Mouse (Mus musculus) embryonic fibroblast, embryonic 13.5 days (primary cell): ENCODE measurements around the gene Scamp2.

Experiments
- CTCF ChIP-seq: IDR thresholded peaks from 2 replicates; pipeline ENCODE4 v1.5.1; 2011; ENCODE audit warnings: mild to moderate bottlenecking, control low read depth, low read length, moderate library complexity, borderline replicate concordance; ENCODE audit not compliant: insufficient read depth
- POLR2A ChIP-seq: IDR thresholded peaks from 2 replicates; pipeline ENCODE4 v1.6.1; 2011; ENCODE audit warnings: low read depth, mild to moderate bottlenecking, control low read depth, low read length, moderate library complexity

DNA sequence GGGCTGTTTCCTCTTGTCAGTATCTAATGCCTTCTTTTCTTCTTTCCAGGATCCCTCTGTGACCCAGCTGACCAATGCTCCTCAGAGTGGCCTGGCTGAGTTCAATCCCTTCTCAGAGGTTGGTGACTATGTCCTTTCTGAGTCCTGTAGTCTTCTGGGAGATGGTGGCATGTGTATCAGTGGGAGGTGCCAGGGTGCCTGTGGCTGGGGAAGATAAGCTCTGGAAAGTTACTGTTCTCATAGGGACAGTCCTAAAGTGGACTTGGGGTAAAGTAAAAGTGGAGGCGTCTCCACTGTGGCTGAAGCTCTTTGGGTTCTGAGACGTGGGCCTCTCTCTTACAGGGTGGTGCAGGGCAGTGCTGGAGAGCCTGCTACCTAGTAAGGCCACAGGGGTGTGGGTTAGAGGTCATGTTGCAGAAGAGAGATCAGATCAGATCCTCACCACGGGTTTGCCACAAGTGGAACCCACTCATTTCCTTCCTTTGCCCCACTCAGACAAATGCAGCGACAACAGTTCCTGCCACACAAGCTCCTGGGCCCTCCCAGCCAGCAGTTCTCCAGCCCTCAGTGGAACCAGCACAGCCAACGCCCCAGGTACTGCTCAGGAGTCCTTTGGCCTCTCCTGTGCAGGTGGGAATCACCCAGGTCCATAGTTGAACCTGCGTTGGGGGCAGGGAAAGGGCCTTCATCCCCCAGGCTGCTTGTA is 16.6 kb downstream of the Scamp2 start:
- no peak for TF ChIP-seq POLR2A
- no peak for TF ChIP-seq CTCF
